Mouse (Mus musculus) leukemia stem cell, adult 10-12 weeks (primary cell): ENCODE measurements around the gene Enoph1. TPM values are rescaled to one million over a fixed set of nuclear protein-coding genes. Genes with fewer than 3 reads are reported as not detected.

Source experiments
- polyA plus RNA-seq: library from polyadenylated mRNA; stranded (reverse); fragments of >175 nt; gene quantifications from 2 replicates; pipeline ENCODE4 v1.2.3, GENCODE M21; 2012; ENCODE audit warnings: low replicate concordance

The Enoph1 gene
- polyA plus RNA-seq: 12.6 and 24.1 TPM in 2 replicates

GRCm38 (mm10) chr5:100039602-100040142 is at the start of gene Enoph1, which contains the start of gene Hnrnpdl:
Enoph1 (plus strand) TSS chr5:100039985.
Hnrnpdl (minus strand) TSS chr5:100039664.

Other genes with a start within 250 kb of the Enoph1 start
- gene Vamp9, start 133.7 kb upstream of the Enoph1 start, polyA plus RNA-seq: not detected in 2 replicates
- 191 and 431 TPM in 2 replicates for gene Hnrnpd, start 61.0 kb upstream of the Enoph1 start, polyA plus RNA-seq
- 8.6 and 15.1 TPM in 2 replicates for gene 4930524J08Rik, start 60.9 kb upstream of the Enoph1 start, polyA plus RNA-seq
- gene Hnrnpdl, start 321 bp upstream of the Enoph1 start, polyA plus RNA-seq: 138 and 165 TPM in 2 replicates
- gene Tmem150c, start 119.8 kb downstream of the Enoph1 start, polyA plus RNA-seq: not detected in 2 replicates